Mouse (Mus musculus): ENCODE measurements around the gene Retnlb. TPM values are rescaled to one million over a fixed set of nuclear protein-coding genes. Genes with fewer than 3 reads are reported as not detected.

Retnlb gene
- polyA plus RNA-seq (2014; fragmentation: Nextera tagmentation; extraction: Ambion mirVana): not detected in 2 replicates

- no peak for ATAC-seq (ENCODE audit: low FRiP score, low TSS enrichment)
- Histone ChIP-seq H3K36me3 (ENCODE audit: control insufficient read depth, insufficient read depth, low read length) (no peaks in the 10 kb centered on the region), H3K9ac (ENCODE audit: low read depth, low read length) (no peak within 1 kb of the TSS), H3K9me3 (ENCODE audit: control insufficient read depth, low read length) (no peaks in the 10 kb centered on the region), H3K27ac (ENCODE audit: low read depth, low read length) (no peak within 1 kb of the TSS), H3K4me1 (ENCODE audit: control insufficient read depth, insufficient read depth, low read length) (no peaks in the 10 kb centered on the region), H3K4me2 (replicated peaks; ENCODE audit: low read depth, low read length) (no peak within 1 kb of the TSS), H3K4me3 (ENCODE audit: low read length) (no peak within 1 kb of the TSS), H3K27me3 (ENCODE audit: control insufficient read depth, insufficient read depth, low read length) (no peaks in the 10 kb centered on the region)
- WGBS: 88% methylated on average over 2 of the region's 2 CpGs
These were observed at the start of gene Retnlb for GRCm38 (mm10) chr16:48816695-48817094. TSS of gene Retnlb (plus strand) at chr16:48816856.

DNA sequence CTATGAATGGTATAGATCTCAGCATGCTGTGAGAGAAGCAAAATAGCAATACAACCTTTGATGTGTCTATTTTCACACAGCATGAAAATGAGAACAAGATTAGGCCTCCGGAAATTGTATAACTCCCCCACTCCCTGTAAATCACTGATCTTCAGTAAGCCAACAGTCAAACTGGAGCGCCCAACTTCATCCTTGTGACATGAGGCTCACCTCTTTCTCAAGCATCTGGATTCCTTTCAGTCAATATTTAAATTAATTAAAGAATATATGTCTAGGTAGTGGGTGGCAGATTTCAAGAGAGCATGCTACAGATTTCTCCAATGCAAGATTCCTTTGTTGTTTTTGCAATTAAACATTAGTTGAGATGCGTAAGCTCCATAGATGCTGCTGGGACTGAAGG, 47.5 kb upstream of the Retnlb start:
- Histone ChIP-seq H3K36me3 (ENCODE audit: control insufficient read depth, insufficient read depth, low read length) (no peaks in the 10 kb centered on the region), H3K27ac (ENCODE audit: low read depth, low read length) (no peak overlapping the region), H3K4me3 (ENCODE audit: low read length) (no peak overlapping the region), H3K27me3 (ENCODE audit: control insufficient read depth, insufficient read depth, low read length) (no peaks in the 10 kb centered on the region), H3K9me3 (ENCODE audit: control insufficient read depth, low read length) (no peaks in the 10 kb centered on the region), H3K4me1 (ENCODE audit: control insufficient read depth, insufficient read depth, low read length) (no peaks in the 10 kb centered on the region), H3K4me2 (replicated peaks; ENCODE audit: low read depth, low read length) (no peak overlapping the region), H3K9ac (ENCODE audit: low read depth, low read length) (no peak overlapping the region)
- no peak for ATAC-seq (ENCODE audit: low FRiP score, low TSS enrichment)
- 73% methylated on average over 3 of the region's 3 CpGs for WGBS

DNA sequence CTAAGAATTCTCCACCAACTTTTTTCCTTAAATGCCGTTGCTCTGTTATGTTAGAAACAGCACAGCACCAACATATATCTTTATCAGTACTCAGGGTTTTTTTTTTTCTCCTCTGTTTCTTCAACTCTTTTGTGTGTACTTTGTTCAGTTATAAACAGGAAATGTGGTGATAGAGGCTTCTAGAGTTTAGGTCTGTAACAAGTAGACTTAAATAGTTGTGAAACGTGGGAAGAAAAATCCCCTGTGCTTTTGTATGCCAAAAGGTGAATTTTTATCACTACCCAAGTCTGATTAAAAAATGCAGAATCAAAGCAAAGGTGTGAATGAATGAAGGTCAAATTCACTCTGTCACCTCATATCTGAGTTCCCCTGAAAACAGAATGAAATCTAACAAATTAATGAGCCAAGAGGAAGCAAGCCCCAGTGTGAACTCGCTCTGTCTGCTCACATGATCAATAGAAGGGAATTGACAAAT, 44.6 kb upstream of the Retnlb start, which contains the start of gene Trat1:
Gene Trat1, minus strand, starts transcription at position 51 of the 475 bp plus-strand sequence.
- Histone ChIP-seq H3K36me3 (ENCODE audit: control insufficient read depth, insufficient read depth, low read length) (no peaks in the 10 kb centered on the region), H3K4me3 (ENCODE audit: low read length) (no peak within 1 kb of the TSS), H3K27ac (ENCODE audit: low read depth, low read length) (no peak within 1 kb of the TSS), H3K4me1 (ENCODE audit: control insufficient read depth, insufficient read depth, low read length) (no peaks in the 10 kb centered on the region), H3K9me3 (ENCODE audit: control insufficient read depth, low read length) (no peaks in the 10 kb centered on the region), H3K4me2 (replicated peaks; ENCODE audit: low read depth, low read length) (no peak within 1 kb of the TSS), H3K9ac (ENCODE audit: low read depth, low read length) (no peak within 1 kb of the TSS), H3K27me3 (ENCODE audit: control insufficient read depth, insufficient read depth, low read length) (no peaks in the 10 kb centered on the region)
- no peak for ATAC-seq (ENCODE audit: low FRiP score, low TSS enrichment)
- WGBS: 79% methylated on average over 3 of the region's 3 CpGs

DNA sequence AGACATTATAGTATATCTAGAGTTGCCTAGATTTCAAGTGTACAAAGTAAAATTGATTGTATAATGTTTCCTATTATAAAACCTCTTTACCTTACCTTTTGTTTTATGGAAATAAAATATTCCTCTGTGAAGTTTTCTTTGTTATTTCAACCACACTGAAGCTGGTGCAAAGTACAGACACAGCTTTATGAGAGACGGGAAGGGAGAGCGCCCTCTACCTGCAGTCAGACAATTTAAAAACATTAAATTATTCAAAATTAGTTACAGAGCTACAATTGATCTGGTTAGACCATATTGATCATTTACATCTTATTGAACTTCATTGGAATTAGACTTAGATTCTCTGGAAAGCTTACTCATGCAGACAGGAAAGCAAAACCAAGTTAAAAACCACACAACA, 39.4 kb upstream of the Retnlb start:
- H3K4me2 ChIP-seq (replicated peaks; ENCODE audit: low read depth, low read length): no peak overlapping the region
- H3K4me3 ChIP-seq (ENCODE audit: low read length): no peak overlapping the region
- no peaks in the 10 kb centered on the region for H3K27me3 ChIP-seq (ENCODE audit: control insufficient read depth, insufficient read depth, low read length)
- no peak overlapping the region for H3K9ac ChIP-seq (ENCODE audit: low read depth, low read length)
- WGBS: 82% methylated on average over 2 of the region's 2 CpGs
- no peak overlapping the region for H3K27ac ChIP-seq (ENCODE audit: low read depth, low read length)
- no peaks in the 10 kb centered on the region for H3K36me3 ChIP-seq (ENCODE audit: control insufficient read depth, insufficient read depth, low read length)
- ATAC-seq (ENCODE audit: low FRiP score, low TSS enrichment): no peak
- H3K9me3 ChIP-seq (ENCODE audit: control insufficient read depth, low read length): no peaks in the 10 kb centered on the region
- no peaks in the 10 kb centered on the region for H3K4me1 ChIP-seq (ENCODE audit: control insufficient read depth, insufficient read depth, low read length)

DNA sequence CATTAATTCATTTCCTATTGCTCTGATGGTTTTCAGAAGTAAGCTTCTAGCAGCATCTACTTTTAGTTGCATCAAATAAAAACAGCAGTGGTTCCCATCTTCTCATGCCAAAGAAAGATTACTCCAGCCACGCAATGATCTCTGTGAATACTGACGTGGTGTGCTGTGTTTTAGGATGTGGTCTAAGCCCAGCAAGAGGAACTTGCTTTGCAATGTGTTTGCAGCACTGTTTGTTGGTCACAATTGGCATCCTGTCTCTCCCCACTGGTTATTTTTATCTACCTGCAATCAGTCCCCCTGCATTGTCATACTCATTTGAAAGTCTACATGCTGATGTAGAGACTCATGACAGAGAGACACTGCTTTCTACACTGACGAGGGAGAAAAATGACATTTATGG, 30.4 kb upstream of the Retnlb start:
- Histone ChIP-seq H3K9ac (ENCODE audit: low read depth, low read length) (no peak overlapping the region), H3K27ac (ENCODE audit: low read depth, low read length) (no peak overlapping the region), H3K4me1 (ENCODE audit: control insufficient read depth, insufficient read depth, low read length) (no peaks in the 10 kb centered on the region), H3K4me3 (ENCODE audit: low read length) (no peak overlapping the region), H3K36me3 (ENCODE audit: control insufficient read depth, insufficient read depth, low read length) (no peaks in the 10 kb centered on the region), H3K27me3 (ENCODE audit: control insufficient read depth, insufficient read depth, low read length) (no peaks in the 10 kb centered on the region), H3K9me3 (ENCODE audit: control insufficient read depth, low read length) (no peaks in the 10 kb centered on the region), H3K4me2 (replicated peaks; ENCODE audit: low read depth, low read length) (no peak overlapping the region)
- ATAC-seq (ENCODE audit: low FRiP score, low TSS enrichment): no peak
- 74% methylated on average over 3 of the region's 3 CpGs for WGBS

DNA sequence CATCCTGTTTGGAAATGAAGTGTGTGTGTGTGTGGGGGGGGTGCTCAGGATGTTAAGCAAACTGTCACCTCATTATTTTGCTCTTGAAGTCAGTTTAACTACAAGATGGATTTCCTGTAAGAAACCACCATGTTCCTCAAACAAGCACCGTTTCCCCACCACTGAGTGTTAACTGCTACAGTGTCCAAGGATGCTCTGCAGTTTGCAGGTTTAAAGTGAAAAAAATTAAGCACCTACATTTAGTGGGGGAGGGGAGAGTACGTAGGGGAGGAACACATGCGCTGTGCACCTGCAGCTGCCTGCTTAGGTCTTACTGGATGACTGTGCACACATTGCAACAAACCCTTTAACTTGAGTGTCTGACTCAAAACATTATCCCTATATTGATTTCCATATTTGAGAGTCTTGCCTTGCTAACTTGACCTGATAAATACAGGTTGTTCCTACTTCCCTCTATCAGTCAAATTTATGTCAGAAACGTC, 27.9 kb upstream of the Retnlb start:
- H3K9ac ChIP-seq (ENCODE audit: low read depth, low read length): no peak overlapping the region
- ATAC-seq (ENCODE audit: low FRiP score, low TSS enrichment): no peak
- 78% methylated on average over 4 of the region's 4 CpGs for WGBS
- H3K9me3 ChIP-seq (ENCODE audit: control insufficient read depth, low read length): no peaks in the 10 kb centered on the region
- H3K4me2 ChIP-seq (replicated peaks; ENCODE audit: low read depth, low read length): no peak overlapping the region
- H3K27me3 ChIP-seq (ENCODE audit: control insufficient read depth, insufficient read depth, low read length): no peaks in the 10 kb centered on the region
- H3K36me3 ChIP-seq (ENCODE audit: control insufficient read depth, insufficient read depth, low read length): no peaks in the 10 kb centered on the region
- H3K27ac ChIP-seq (ENCODE audit: low read depth, low read length): no peak overlapping the region
- no peaks in the 10 kb centered on the region for H3K4me1 ChIP-seq (ENCODE audit: control insufficient read depth, insufficient read depth, low read length)
- no peak overlapping the region for H3K4me3 ChIP-seq (ENCODE audit: low read length)

- H3K4me1 ChIP-seq (ENCODE audit: control insufficient read depth, insufficient read depth, low read length): no peaks in the 10 kb centered on the region
- no peaks in the 10 kb centered on the region for H3K36me3 ChIP-seq (ENCODE audit: control insufficient read depth, insufficient read depth, low read length)
- no peak for ATAC-seq (ENCODE audit: low FRiP score, low TSS enrichment)
- H3K9ac ChIP-seq (ENCODE audit: low read depth, low read length): no peak overlapping the region
- H3K27ac ChIP-seq (ENCODE audit: low read depth, low read length): no peak overlapping the region
- 80% methylated on average over 3 of the region's 3 CpGs for WGBS
- no peak overlapping the region for H3K4me3 ChIP-seq (ENCODE audit: low read length)
- H3K4me2 ChIP-seq (replicated peaks; ENCODE audit: low read depth, low read length): no peak overlapping the region
- no peaks in the 10 kb centered on the region for H3K9me3 ChIP-seq (ENCODE audit: control insufficient read depth, low read length)
- no peaks in the 10 kb centered on the region for H3K27me3 ChIP-seq (ENCODE audit: control insufficient read depth, insufficient read depth, low read length)
These were observed 18.4 kb upstream of the Retnlb start for GRCm38 (mm10) chr16:48798285-48798684.

- no peaks in the 10 kb centered on the region for H3K9me3 ChIP-seq (ENCODE audit: control insufficient read depth, low read length)
- H3K4me3 ChIP-seq (ENCODE audit: low read length): no peak overlapping the region
- ATAC-seq (ENCODE audit: low FRiP score, low TSS enrichment): no peak
- 84% methylated on average over 3 of the region's 3 CpGs for WGBS
- H3K4me2 ChIP-seq (replicated peaks; ENCODE audit: low read depth, low read length): no peak overlapping the region
- no peaks in the 10 kb centered on the region for H3K36me3 ChIP-seq (ENCODE audit: control insufficient read depth, insufficient read depth, low read length)
- no peak overlapping the region for H3K27ac ChIP-seq (ENCODE audit: low read depth, low read length)
- H3K27me3 ChIP-seq (ENCODE audit: control insufficient read depth, insufficient read depth, low read length): no peaks in the 10 kb centered on the region
- H3K9ac ChIP-seq (ENCODE audit: low read depth, low read length): no peak overlapping the region
- no peaks in the 10 kb centered on the region for H3K4me1 ChIP-seq (ENCODE audit: control insufficient read depth, insufficient read depth, low read length)
These were observed 17.2 kb upstream of the Retnlb start for GRCm38 (mm10) chr16:48799470-48799869.

DNA sequence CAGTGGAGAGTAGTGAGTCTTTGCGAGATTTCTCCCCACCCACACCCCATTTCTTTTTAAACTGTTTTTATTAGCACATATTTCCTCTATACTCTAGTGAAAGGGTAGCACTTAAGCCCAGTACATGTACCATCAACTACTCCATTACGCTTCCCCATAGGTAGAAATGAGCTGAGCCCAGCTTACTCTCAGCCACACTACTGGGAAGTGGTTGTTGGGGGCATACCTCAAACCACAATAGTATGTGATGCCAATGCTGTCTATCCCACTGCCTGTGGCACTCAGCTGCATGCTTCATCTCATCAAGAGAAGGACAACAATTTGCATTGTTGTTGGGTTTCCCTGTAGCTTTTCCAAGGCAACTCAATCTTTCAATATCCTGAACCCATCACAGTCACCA, 15.8 kb upstream of the Retnlb start:
- Histone ChIP-seq H3K27ac (ENCODE audit: low read depth, low read length) (no peak overlapping the region), H3K9ac (ENCODE audit: low read depth, low read length) (no peak overlapping the region), H3K4me2 (replicated peaks; ENCODE audit: low read depth, low read length) (no peak overlapping the region), H3K9me3 (ENCODE audit: control insufficient read depth, low read length) (no peaks in the 10 kb centered on the region), H3K27me3 (ENCODE audit: control insufficient read depth, insufficient read depth, low read length) (no peaks in the 10 kb centered on the region), H3K36me3 (ENCODE audit: control insufficient read depth, insufficient read depth, low read length) (no peaks in the 10 kb centered on the region), H3K4me1 (ENCODE audit: control insufficient read depth, insufficient read depth, low read length) (no peaks in the 10 kb centered on the region), H3K4me3 (ENCODE audit: low read length) (no peak overlapping the region)
- ATAC-seq (ENCODE audit: low FRiP score, low TSS enrichment): no peak
- 89% methylated on average over 2 of the region's 2 CpGs for WGBS

Measured in kidney, embryonic 14.5 days (tissue).